Comparison of ENCODE assay signal across 9 mouse cellular contexts in genomic region chr8:12896494-12897373, GRCm38 (mm10). TPM values are rescaled to one million over a fixed set of nuclear protein-coding genes. Genes with fewer than 3 reads are reported as not detected.
DNase-seq lines count a peak whose midpoint lies in the region; TF ChIP-seq lines count a peak whose summit lies in the region.
"Had no signal": no experiment of that assay in that cellular context is flagged by ENCODE, and none has a peak within 500 bp of the region (broad histone marks: within the 10 kb centered on the region; RNA-seq: fewer than 3 reads in every experiment).

No protein-coding gene starts in this region.

- peak; percentile 52; the same call in 1 of the 2 replicates for TF ChIP-seq CTCF in embryonic fibroblast, embryonic 13.5 days (IDR thresholded peaks at IDR 0.05; ENCODE audit: borderline replicate concordance, insufficient read depth, low read length)

- no peaks in the 10 kb centered on the region for H3K4me1 ChIP-seq in embryonic fibroblast, embryonic 13.5 days (ENCODE audit: control insufficient read depth, insufficient read depth, low read length)

- no peak overlapping the region for H3K4me3 ChIP-seq in embryonic fibroblast, embryonic 13.5 days (ENCODE audit: insufficient read depth, low read length)
- H3K4me3 ChIP-seq: limb, embryonic 12.5 days had no signal

- no peak for TF ChIP-seq POLR2A in embryonic fibroblast, embryonic 13.5 days (IDR thresholded peaks at IDR 0.05; ENCODE audit: low read depth, low read length)

- no peak overlapping the region for H3K27ac ChIP-seq in embryonic fibroblast, embryonic 13.5 days (ENCODE audit: insufficient read depth, low read length)
- H3K27ac ChIP-seq: limb, embryonic 12.5 days had no signal

- intact Hi-C loops in gastrocnemius, postnatal 36 days (cut with DNase I): loop anchor here (2.0 to 10.0 kb wide), 2 partner anchors 30 to 398 kb away; no protein-coding TSS in a partner anchor

- DNase-seq in gastrocnemius, adult 18-20 months (ENCODE audit: low spot score): peak; percentile 43
- no peak for DNase-seq in gastrocnemius, postnatal 36 days
- peak; percentile 44 to 61 for DNase-seq in adrenal gland, postnatal 36 days
- peak; percentile 72 for DNase-seq in heart, postnatal 4 days
- DNase-seq in layer of hippocampus, adult 18-20 months (ENCODE audit: low spot score in 2 of 2): peak; percentile 62 to 79
- DNase-seq in lung, postnatal 36 days: peak; percentile 72
- peak; percentile 59 for DNase-seq in right cerebral cortex, postnatal 25 days

RNA-seq across cellular contexts. Expression of gene Mcf2l, which starts 23.1 kb away (rescaled TPM):
- 10 to 100 TPM; 21.3 to 32.8 TPM for total RNA-seq in gastrocnemius, adult 18-20 months (2021)
- total RNA-seq in gastrocnemius, postnatal 36 days (2021): 10 to 100 TPM; 26.0 to 29.3 TPM
- 10 to 100 TPM; 13.1 to 36.9 TPM for total RNA-seq in adrenal gland, postnatal 36 days (2021)
- polyA plus RNA-seq in embryonic fibroblast, embryonic 13.5 days (2011; ENCODE audit: insufficient read length, low read depth, missing spikeins): 3.0 and 6.8 TPM in 2 replicates
- total RNA-seq in heart, postnatal 4 days (2021): 10 to 100 TPM; 28.8 to 33.0 TPM
- 100 to 1,000 TPM; 212 to 231 TPM for total RNA-seq in layer of hippocampus, adult 18-20 months (2021)

Comparison
In these comparisons a context has a peak if more than half of its experiments do, and no peak if none do; other contexts are left out.
1. DNase-seq: peak in gastrocnemius, adult 18-20 months (single experiment), adrenal gland, postnatal 36 days (2 of 2), heart, postnatal 4 days (single experiment), layer of hippocampus, adult 18-20 months (2 of 2), lung, postnatal 36 days (single experiment) and right cerebral cortex, postnatal 25 days (single experiment); none in gastrocnemius, postnatal 36 days (0 of 2).
2. RNA of gene Mcf2l, which starts 23.1 kb away (total RNA-seq): 212 to 231 TPM in layer of hippocampus, adult 18-20 months; 13.1 to 36.9 TPM in adrenal gland, postnatal 36 days, 28.8 to 33.0 TPM in heart, postnatal 4 days, 21.3 to 32.8 TPM in gastrocnemius, adult 18-20 months and 26.0 to 29.3 TPM in gastrocnemius, postnatal 36 days; every median in the first group is over 4 times any median in the second.